Mouse (Mus musculus) liver (tissue): ENCODE measurements at regions not wholly inside any gene's neighbourhood (a gene's known extent, or its start where the extent isn't known, plus 50 kb on each side); places are given as distances from the start of the nearest gene placed in this dataset.

Experiments used
- DNase-seq: peaks from one replicate; pipeline ENCODE4 v3.0.0-alpha.2; 2020; ENCODE audit warnings: mixed read lengths

GRCm38 (mm10) chr6:143373686-143374273 lies 206.8 kb downstream of the Etnk1 start:
- DNase-seq, result peak; percentile 38

- no peak for DNase-seq
These were observed 209.1 kb downstream of the Etnk1 start for GRCm38 (mm10) chr6:143375951-143376713.

GRCm38 (mm10) chr6:143377121-143377520 lies 210.1 kb downstream of the Etnk1 start:
- no peak for DNase-seq

- no peak for DNase-seq
These were observed 211.1 kb downstream of the Etnk1 start for GRCm38 (mm10) chr6:143378126-143378525.

GRCm38 (mm10) chr6:143380490-143380889 lies 213.5 kb downstream of the Etnk1 start:
- DNase-seq, result no peak

- no peak for DNase-seq
These were observed 219.8 kb downstream of the Etnk1 start for GRCm38 (mm10) chr6:143386597-143387450.

- DNase-seq, result no peak
These were observed 226.7 kb downstream of the Etnk1 start for GRCm38 (mm10) chr6:143393543-143394207.

- no peak for DNase-seq
These were observed 227.4 kb downstream of the Etnk1 start for GRCm38 (mm10) chr6:143394377-143394776.

GRCm38 (mm10) chr6:143401436-143401835 lies 234.4 kb downstream of the Etnk1 start:
- DNase-seq, result no peak

- DNase-seq, result no peak
These were observed 234.9 kb downstream of the Etnk1 start for GRCm38 (mm10) chr6:143401921-143402320.

GRCm38 (mm10) chr6:143402766-143403165 lies 235.7 kb downstream of the Etnk1 start:
- no peak for DNase-seq

- no peak for DNase-seq
These were observed 237.5 kb downstream of the Etnk1 start for GRCm38 (mm10) chr6:143404521-143404920.

GRCm38 (mm10) chr6:143412056-143412455 lies 245.0 kb downstream of the Etnk1 start:
- no peak for DNase-seq

- no peak for DNase-seq
These were observed 245.7 kb downstream of the Etnk1 start for GRCm38 (mm10) chr6:143412721-143413120.

- no peak for DNase-seq
These were observed 247.8 kb downstream of the Etnk1 start for GRCm38 (mm10) chr6:143414590-143415382.

GRCm38 (mm10) chr6:143415383-143415778 lies 248.4 kb downstream of the Etnk1 start:
- no peak for DNase-seq

GRCm38 (mm10) chr6:143419872-143420271 lies 252.9 kb downstream of the Etnk1 start:
- no peak for DNase-seq

GRCm38 (mm10) chr6:143423026-143423425 lies 256.0 kb downstream of the Etnk1 start:
- DNase-seq, result no peak

- DNase-seq, result no peak
These were observed 258.3 kb downstream of the Etnk1 start for GRCm38 (mm10) chr6:143425182-143425829.

GRCm38 (mm10) chr6:143431896-143432450 lies 265.0 kb downstream of the Etnk1 start:
- no peak for DNase-seq
